Comparison of ENCODE assay signal across 8 mouse cellular contexts in genomic region chr13:49215128-49215503, GRCm38 (mm10). TPM values are rescaled to one million over a fixed set of nuclear protein-coding genes. Genes with fewer than 3 reads are reported as not detected.
DNase-seq lines count a peak whose midpoint lies in the region; ATAC-seq lines count a peak whose summit lies in the region.

No protein-coding gene starts in this region.

- no peak for ATAC-seq in heart, embryonic 11.5 days (replicated peaks; ENCODE audit: insufficient number of reproducible peaks, low FRiP score, low TSS enrichment)
- ATAC-seq in CD4-positive, CD25-positive, alpha-beta regulatory T cell, adult 4 months = peak; percentile 2
- no peak for ATAC-seq in forebrain, embryonic 12.5 days (ENCODE audit: low FRiP score)
- 0 out of 2 replicates have a peak, but pooled peaks have one; percentile 1 for ATAC-seq in liver, embryonic 13.5 days (ENCODE audit: low read depth)
- no peak for ATAC-seq in inflammation-experienced regulatory T-cells, adult 6 months

- H3K9ac ChIP-seq in heart, embryonic 11.5 days (ENCODE audit: low read depth, low read length) = peak overlapping the region; percentile 86
- H3K9ac ChIP-seq in forebrain, embryonic 12.5 days = peak overlapping the region; percentile 74
- H3K9ac ChIP-seq in liver, embryonic 13.5 days = peak overlapping the region; percentile 74

- H3K4me1 ChIP-seq in heart, embryonic 11.5 days (ENCODE audit: control insufficient read depth, insufficient read depth, low read length) = peaks cover 30% of the 10 kb centered on the region
- peaks cover 51% of the 10 kb centered on the region for H3K4me1 ChIP-seq in forebrain, embryonic 12.5 days
- peaks cover 37% of the 10 kb centered on the region for H3K4me1 ChIP-seq in liver, embryonic 13.5 days (replicated peaks)

- WGBS in heart, embryonic 11.5 days (ENCODE audit: insufficient replicate concordance) = 8% methylated on average over 5 of the region's 5 CpGs
- 13% methylated on average over 5 of the region's 5 CpGs for WGBS in forebrain, embryonic 12.5 days
- WGBS in liver, embryonic 13.5 days (ENCODE audit: insufficient replicate concordance) = 12% methylated on average over 5 of the region's 5 CpGs

- peaks cover 5% of the 10 kb centered on the region; the same call in 1 of the 2 replicates for H3K27me3 ChIP-seq in heart, embryonic 11.5 days (ENCODE audit: control insufficient read depth, insufficient read depth, low read length)
- H3K27me3 ChIP-seq in forebrain, embryonic 12.5 days = peaks cover 39% of the 10 kb centered on the region
- peaks cover 24% of the 10 kb centered on the region for H3K27me3 ChIP-seq in liver, embryonic 13.5 days

- no peaks in the 10 kb centered on the region for H3K36me3 ChIP-seq in heart, embryonic 11.5 days (ENCODE audit: control insufficient read depth, insufficient read depth, low read length)
- H3K36me3 ChIP-seq in forebrain, embryonic 12.5 days (replicated peaks) = no peaks in the 10 kb centered on the region
- no peaks in the 10 kb centered on the region for H3K36me3 ChIP-seq in liver, embryonic 13.5 days

- peak overlapping the region; percentile 78; the same call in 1 of the 2 replicates for H3K27ac ChIP-seq in heart, embryonic 11.5 days (ENCODE audit: low read depth, low read length)
- H3K27ac ChIP-seq in forebrain, embryonic 12.5 days = no peak overlapping the region
- H3K27ac ChIP-seq in liver, embryonic 13.5 days = no peak overlapping the region

- peak overlapping the region; percentile 84 for H3K4me3 ChIP-seq in heart, embryonic 11.5 days (ENCODE audit: low read depth, low read length)
- peak overlapping the region; percentile 73 for H3K4me3 ChIP-seq in forebrain, embryonic 12.5 days (replicated peaks)
- peak overlapping the region; percentile 68 for H3K4me3 ChIP-seq in liver, embryonic 13.5 days (replicated peaks)

- peak overlapping the region; percentile 89 for H3K4me2 ChIP-seq in heart, embryonic 11.5 days
- peak overlapping the region; percentile 93 for H3K4me2 ChIP-seq in forebrain, embryonic 12.5 days
- peak overlapping the region; percentile 93 for H3K4me2 ChIP-seq in liver, embryonic 13.5 days

- intact Hi-C loops in left cerebral cortex, postnatal 4 days (cut with DNase I) = no loop called here

- no peak for DNase-seq in heart, adult 11 months
- DNase-seq in liver, embryonic 13.5 days = no peak
- DNase-seq in retina, postnatal 1 day = no peak
- DNase-seq in left cerebral cortex, postnatal 4 days = no peak

- H3K9me3 ChIP-seq in heart, embryonic 11.5 days (replicated peaks; ENCODE audit: control insufficient read depth, low read length) = no peaks in the 10 kb centered on the region
- H3K9me3 ChIP-seq in forebrain, embryonic 12.5 days = no peaks in the 10 kb centered on the region
- no peaks in the 10 kb centered on the region for H3K9me3 ChIP-seq in liver, embryonic 13.5 days (replicated peaks)

RNA-seq across cellular contexts. Expression of gene Card19, which starts 0.7 kb away (rescaled TPM):
- polyA plus RNA-seq in heart, embryonic 11.5 days (2014; fragmentation: Nextera tagmentation; extraction: Ambion mirVana) = 71.9 and 73.7 TPM in 2 replicates
- 10 to 100 TPM; 49.7 to 55.4 TPM for polyA plus RNA-seq in CD4-positive, CD25-positive, alpha-beta regulatory T cell, adult 4 months (2017; shearing (Covaris generic))
- 15.3 and 17.2 TPM in 2 replicates for polyA plus RNA-seq in forebrain, embryonic 12.5 days (2016; fragmentation: Nextera tagmentation; extraction: Ambion mirVana)
- polyA plus RNA-seq in liver, embryonic 13.5 days (2015; fragmentation: Nextera tagmentation; extraction: Ambion mirVana) = 11.9 and 13.2 TPM in 2 replicates
- 10 to 100 TPM in 1 of 2 experiments, 1 to 10 TPM in 1; 7.6 to 12.6 TPM for total RNA-seq in left cerebral cortex, postnatal 4 days (2021)
- 10 to 100 TPM; 58.3 to 83.2 (median 61.4) TPM for polyA plus RNA-seq in inflammation-experienced regulatory T-cells, adult 6 months (2017; shearing (Covaris generic))

RNA-seq across cellular contexts. Expression of gene Ninj1, which starts 27.8 kb away (rescaled TPM):
- polyA plus RNA-seq in heart, embryonic 11.5 days (2014; fragmentation: Nextera tagmentation; extraction: Ambion mirVana) = 59.1 and 60.6 TPM in 2 replicates
- polyA plus RNA-seq in CD4-positive, CD25-positive, alpha-beta regulatory T cell, adult 4 months (2017; shearing (Covaris generic)) = 10 to 100 TPM; 24.5 to 27.4 TPM
- 14.3 and 16.9 TPM in 2 replicates for polyA plus RNA-seq in forebrain, embryonic 12.5 days (2016; fragmentation: Nextera tagmentation; extraction: Ambion mirVana)
- 39.7 and 40.0 TPM in 2 replicates for polyA plus RNA-seq in liver, embryonic 13.5 days (2015; fragmentation: Nextera tagmentation; extraction: Ambion mirVana)
- 10 to 100 TPM; 17.2 to 17.4 TPM for total RNA-seq in left cerebral cortex, postnatal 4 days (2021)
- polyA plus RNA-seq in inflammation-experienced regulatory T-cells, adult 6 months (2017; shearing (Covaris generic)) = 10 to 100 TPM; 19.6 to 30.9 (median 29.4) TPM

RNA-seq across cellular contexts. Expression of gene Susd3, which starts 33.4 kb away (rescaled TPM):
- polyA plus RNA-seq in heart, embryonic 11.5 days (2014; fragmentation: Nextera tagmentation; extraction: Ambion mirVana) = 0.68 and 0.86 TPM in 2 replicates
- polyA plus RNA-seq in CD4-positive, CD25-positive, alpha-beta regulatory T cell, adult 4 months (2017; shearing (Covaris generic)) = 10 to 100 TPM; 60.4 to 88.7 TPM
- 0.69 and 0.84 TPM in 2 replicates for polyA plus RNA-seq in forebrain, embryonic 12.5 days (2016; fragmentation: Nextera tagmentation; extraction: Ambion mirVana)
- 1.6 and 1.7 TPM in 2 replicates for polyA plus RNA-seq in liver, embryonic 13.5 days (2015; fragmentation: Nextera tagmentation; extraction: Ambion mirVana)
- total RNA-seq in left cerebral cortex, postnatal 4 days (2021) = under 1 TPM; 0.54 to 0.58 TPM
- polyA plus RNA-seq in inflammation-experienced regulatory T-cells, adult 6 months (2017; shearing (Covaris generic)) = 10 to 100 TPM; 62.0 to 95.1 (median 90.5) TPM

Comparison
In these comparisons a context has a peak if more than half of its experiments do, and no peak if none do; other contexts are left out.
1. ATAC-seq: peak in CD4-positive, CD25-positive, alpha-beta regulatory T cell, adult 4 months (single experiment) and liver, embryonic 13.5 days (single experiment); none in heart, embryonic 11.5 days (single experiment), forebrain, embryonic 12.5 days (single experiment) and inflammation-experienced regulatory T-cells, adult 6 months (single experiment).
2. RNA of gene Susd3, which starts 33.4 kb away (polyA plus RNA-seq): 62.0 to 95.1 TPM in inflammation-experienced regulatory T-cells, adult 6 months and 60.4 to 88.7 TPM in CD4-positive, CD25-positive, alpha-beta regulatory T cell, adult 4 months; 1.6 to 1.7 TPM in liver, embryonic 13.5 days, 0.68 to 0.86 TPM in heart, embryonic 11.5 days and 0.69 to 0.84 TPM in forebrain, embryonic 12.5 days; every median in the first group is over 10 times any median in the second.
3. Peak in every context shown above with its lines, with median percentiles within 50 percentile points of each other: H3K4me2 ChIP-seq, H3K4me3 ChIP-seq and H3K9ac ChIP-seq.